Mouse (Mus musculus) thymus, adult 2 months (tissue): ENCODE measurements around the gene Psmg3.

ENCODE experiments used
- CTCF ChIP-seq: fragments of 200-500 bp; IDR thresholded peaks from 2 replicates; pipeline ENCODE4 v1.5.1; 2012; ENCODE audit warnings: mild to moderate bottlenecking, control low read depth, low read length, moderate library complexity, borderline replicate concordance; ENCODE audit not compliant: control insufficient read depth, poor library complexity, insufficient read depth; ENCODE audit errors: extremely low read depth
- POLR2A ChIP-seq: fragments of 200-500 bp; IDR thresholded peaks from 2 replicates; pipeline ENCODE4 v1.6.1; 2012; ENCODE audit warnings: mild to moderate bottlenecking, low read length, control low read depth, moderate library complexity; ENCODE audit not compliant: control insufficient read depth, poor library complexity, insufficient read depth; ENCODE audit errors: extremely low read depth

GRCm38 (mm10) chr5:139821466-139822459 is 4.9 kb downstream of the Psmg3 start:
- no peak for TF ChIP-seq CTCF
- TF ChIP-seq POLR2A: no peak
